ENCODE assay signal across 9 mouse cellular contexts in genomic region chr4:147937021-147937420, GRCm38 (mm10). TPM values are rescaled to one million over a fixed set of nuclear protein-coding genes. Genes with fewer than 3 reads are reported as not detected.
DNase-seq lines count a peak whose midpoint lies in the region; ATAC-seq and TF ChIP-seq lines count a peak whose summit lies in the region.
"Had no signal": no experiment of that assay in that cellular context is flagged by ENCODE, and none has a peak within 500 bp of the region (broad histone marks: within the 10 kb centered on the region; RNA-seq: fewer than 3 reads in every experiment).

No protein-coding gene starts in this region.

- H3K27me3 ChIP-seq in heart, adult 2 months (ENCODE audit: control insufficient read depth, insufficient read depth, low read length): no peaks in the 10 kb centered on the region
- H3K27me3 ChIP-seq in E14TG2a.4 (ENCODE audit: insufficient read depth, low read length): peaks cover 8% of the 10 kb centered on the region; the same call in 1 of the 2 replicates
- H3K27me3 ChIP-seq in heart, embryonic 15.5 days: no peaks in the 10 kb centered on the region
- H3K27me3 ChIP-seq in liver, embryonic 15.5 days: peaks cover 30% of the 10 kb centered on the region; the same call in 1 of the 2 replicates

- 37% methylated on average over 3 of the region's 3 CpGs for WGBS in heart, adult 2 months
- 45% methylated on average over 3 of the region's 3 CpGs for WGBS in heart, embryonic 15.5 days
- WGBS in liver, embryonic 15.5 days (ENCODE audit: insufficient replicate concordance): 39% methylated on average over 3 of the region's 3 CpGs

- no peak for TF ChIP-seq EP300 in heart, adult 2 months (IDR thresholded peaks at IDR 0.05; ENCODE audit: insufficient read depth, low read depth, low read length)

- peaks cover 6% of the 10 kb centered on the region for H3K36me3 ChIP-seq in heart, adult 2 months (ENCODE audit: control insufficient read depth, insufficient read depth, low read length)
- peaks cover 15% of the 10 kb centered on the region for H3K36me3 ChIP-seq in E14TG2a.4 (ENCODE audit: insufficient read depth, low read length)
- H3K36me3 ChIP-seq in heart, embryonic 15.5 days: no peaks in the 10 kb centered on the region
- H3K36me3 ChIP-seq in liver, embryonic 15.5 days (replicated peaks): no peaks in the 10 kb centered on the region

- peak overlapping the region; percentile 94 for H3K27ac ChIP-seq in heart, adult 2 months
- peak overlapping the region; percentile 86 for H3K27ac ChIP-seq in heart, embryonic 15.5 days
- no peak overlapping the region for H3K27ac ChIP-seq in liver, embryonic 15.5 days (replicated peaks)

- peak in 1 of 2 experiments; percentile 20 for DNase-seq in heart, adult 2 months
- DNase-seq in heart, adult 9 months (ENCODE audit: low spot score in 2 of 2): no peak
- no peak for DNase-seq in urinary bladder, postnatal 10 days (ENCODE audit: low spot score)
- DNase-seq in Muller cell, postnatal 12 days (ENCODE audit: inconsistent ontology term): no peak
- DNase-seq in adrenal gland, adult 8-10 months: no peak

- H3K79me2 ChIP-seq in heart, adult 2 months (replicated peaks; ENCODE audit: control insufficient read depth, insufficient read depth, low read length): peaks cover 5% of the 10 kb centered on the region

- peak overlapping the region; percentile 85 for H3K4me2 ChIP-seq in heart, embryonic 15.5 days
- H3K4me2 ChIP-seq in liver, embryonic 15.5 days: peak overlapping the region; percentile 90

- H3K4me3 ChIP-seq in heart, adult 2 months: peak overlapping the region; percentile 96
- H3K4me3 ChIP-seq in E14TG2a.4 (replicated peaks; ENCODE audit: low read length): peak overlapping the region; percentile 87
- H3K4me3 ChIP-seq in heart, embryonic 15.5 days: peak overlapping the region; percentile 72
- H3K4me3 ChIP-seq in liver, embryonic 15.5 days (replicated peaks): peak overlapping the region; percentile 65

- TF ChIP-seq POLR2A in heart, adult 2 months (IDR thresholded peaks at IDR 0.05; ENCODE audit: insufficient read depth, low read depth, low read length): no peak

- intact Hi-C loops in heart, adult 2 months (cut with DNase I): loop anchor here (2.0 to 5.0 kb wide), 2 partner anchors 32 to 70 kb away; partner anchors contain the start of genes Fv1, Mfn2 and Miip

- H3K9me3 ChIP-seq in E14TG2a.4 (ENCODE audit: low read length): no peaks in the 10 kb centered on the region
- no peaks in the 10 kb centered on the region for H3K9me3 ChIP-seq in heart, embryonic 15.5 days (replicated peaks)
- H3K9me3 ChIP-seq in liver, embryonic 15.5 days (replicated peaks): no peaks in the 10 kb centered on the region

- no peak for ATAC-seq in heart, embryonic 15.5 days (replicated peaks; ENCODE audit: insufficient number of reproducible peaks, insufficient read depth, low FRiP score, low read depth)
- no peak for ATAC-seq in liver, embryonic 15.5 days (ENCODE audit: insufficient read depth)

- H3K4me1 ChIP-seq in heart, adult 2 months (ENCODE audit: control insufficient read depth, insufficient read depth, low read length): peaks cover 38% of the 10 kb centered on the region
- peaks cover 74% of the 10 kb centered on the region for H3K4me1 ChIP-seq in E14TG2a.4 (replicated peaks; ENCODE audit: low read depth, low read length)
- H3K4me1 ChIP-seq in heart, embryonic 15.5 days (replicated peaks): peaks cover 76% of the 10 kb centered on the region
- H3K4me1 ChIP-seq in liver, embryonic 15.5 days (replicated peaks): peaks cover 45% of the 10 kb centered on the region

- H3K9ac ChIP-seq in heart, adult 2 months (ENCODE audit: low read depth, low read length): peak overlapping the region; percentile 73
- H3K9ac ChIP-seq in heart, embryonic 15.5 days: peak overlapping the region; percentile 92
- H3K9ac ChIP-seq in liver, embryonic 15.5 days: peak overlapping the region; percentile 64; the same call in 1 of the 2 replicates

- TF ChIP-seq CTCF in heart, adult 2 months (IDR thresholded peaks at IDR 0.05): no peak
- TF ChIP-seq CTCF in E14TG2a.4 (conservative IDR thresholded peaks at IDR 0.05; ENCODE audit: low read length): no peak

RNA-seq across cellular contexts. Expression of gene Plod1, which starts 0.5 kb away (rescaled TPM):
- total RNA-seq in heart, adult 2 months (2021): 10 to 100 TPM; 62.4 to 65.8 TPM
- 88.6 and 123 TPM in 2 replicates for polyA plus RNA-seq in heart, adult 2 months (2012; rRNA removed)
- 52.1 and 60.0 TPM in 2 replicates for polyA plus RNA-seq in heart, embryonic 15.5 days (2015; fragmentation: Nextera tagmentation; extraction: Ambion mirVana)
- 29.0 and 30.6 TPM in 2 replicates for polyA plus RNA-seq in liver, embryonic 15.5 days (2015; fragmentation: Nextera tagmentation; extraction: Ambion mirVana)
- 10 to 100 TPM; 31.2 to 44.5 (median 39.4) TPM for total RNA-seq in adrenal gland, adult 8-10 months (2022)

RNA-seq across cellular contexts. Expression of gene 2510039O18Rik, which starts 3.7 kb away (rescaled TPM):
- total RNA-seq in heart, adult 2 months (2021): 10 to 100 TPM; 38.9 to 41.9 TPM
- 41.2 and 42.3 TPM in 2 replicates for polyA plus RNA-seq in heart, adult 2 months (2012; rRNA removed)
- 12.1 and 17.6 TPM in 2 replicates for polyA plus RNA-seq in heart, embryonic 15.5 days (2015; fragmentation: Nextera tagmentation; extraction: Ambion mirVana)
- polyA plus RNA-seq in liver, embryonic 15.5 days (2015; fragmentation: Nextera tagmentation; extraction: Ambion mirVana): 7.8 and 8.9 TPM in 2 replicates
- total RNA-seq in adrenal gland, adult 8-10 months (2022): 10 to 100 TPM; 45.5 to 52.4 (median 47.4) TPM

RNA-seq across cellular contexts. Expression of gene Mfn2, which starts 32.5 kb away (rescaled TPM):
- total RNA-seq in heart, adult 2 months (2021): 100 to 1,000 TPM; 626 to 697 TPM
- 395 and 619 TPM in 2 replicates for polyA plus RNA-seq in heart, adult 2 months (2012; rRNA removed)
- 141 and 144 TPM in 2 replicates for polyA plus RNA-seq in heart, embryonic 15.5 days (2015; fragmentation: Nextera tagmentation; extraction: Ambion mirVana)
- polyA plus RNA-seq in liver, embryonic 15.5 days (2015; fragmentation: Nextera tagmentation; extraction: Ambion mirVana): 15.5 and 15.6 TPM in 2 replicates
- total RNA-seq in adrenal gland, adult 8-10 months (2022): 100 to 1,000 TPM; 119 to 236 (median 168) TPM

RNA-seq across cellular contexts. Expression of gene Nppb, which starts 48.6 kb away (rescaled TPM):
- 100 to 1,000 TPM; 117 to 262 TPM for total RNA-seq in heart, adult 2 months (2021)
- 204 and 212 TPM in 2 replicates for polyA plus RNA-seq in heart, adult 2 months (2012; rRNA removed)
- polyA plus RNA-seq in heart, embryonic 15.5 days (2015; fragmentation: Nextera tagmentation; extraction: Ambion mirVana): 130 and 171 TPM in 2 replicates
- polyA plus RNA-seq in liver, embryonic 15.5 days (2015; fragmentation: Nextera tagmentation; extraction: Ambion mirVana): not detected in 2 replicates
- total RNA-seq in adrenal gland, adult 8-10 months (2022): under 1 TPM in 1 of 4 experiments, not detected in 3; 0.40 TPM
- total RNA-seq: layer of hippocampus, adult 8-10 months had no signal
